Mouse (Mus musculus): ENCODE data around the gene Dhh. TPM values are rescaled to one million over a fixed set of nuclear protein-coding genes. Genes with fewer than 3 reads are reported as not detected.

Dhh gene
- polyA plus RNA-seq, 1 experiment, result 0.07 TPM

DNA sequence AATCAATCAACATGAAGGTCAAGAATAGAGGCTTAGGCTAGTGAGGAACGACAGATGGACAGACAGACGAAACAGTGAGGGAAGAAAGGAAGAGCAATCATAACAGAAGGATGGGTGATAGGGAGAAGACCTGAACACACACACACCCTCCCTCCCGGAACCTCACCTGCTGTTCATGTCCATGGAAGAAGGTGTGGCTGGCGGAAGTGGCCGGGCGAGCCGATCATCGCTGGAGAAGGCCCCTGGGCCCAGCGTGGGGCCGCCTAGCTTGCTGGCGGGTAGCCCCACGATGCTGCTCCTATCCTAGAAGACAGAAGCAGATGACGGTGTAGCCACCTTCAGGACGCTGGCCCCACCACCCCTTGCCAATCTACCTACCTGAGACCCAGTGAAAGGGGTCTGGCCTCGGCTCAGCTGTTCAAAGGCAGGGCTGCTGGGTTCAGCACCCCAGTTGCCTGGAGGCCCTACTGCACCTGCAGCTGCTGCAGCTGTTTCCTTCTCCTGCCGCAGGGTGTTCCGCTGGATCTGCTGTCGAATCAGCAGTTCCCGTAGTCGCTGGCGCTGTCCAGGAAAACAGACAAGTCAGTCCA, 47.0 kb downstream of the Dhh start:
- 0 out of 2 replicates have a peak overlapping the region, but pooled peaks have one; percentile 19 for H3K27ac ChIP-seq (ENCODE audit: insufficient read depth, low read length)
- 48% methylated on average over 21 of the region's 21 CpGs for WGBS
- peaks cover 43% of the 10 kb centered on the region for H3K4me1 ChIP-seq (ENCODE audit: control insufficient read depth, insufficient read depth, low read length)
- no peaks in the 10 kb centered on the region for H3K27me3 ChIP-seq (ENCODE audit: control insufficient read depth, insufficient read depth, low read length)
- no peak for DNase-seq
- no peak overlapping the region for H3K4me3 ChIP-seq (replicated peaks; ENCODE audit: insufficient read depth, low read depth, low read length)
- no peak for TF ChIP-seq CTCF (IDR thresholded peaks at IDR 0.05; ENCODE audit: borderline replicate concordance, insufficient read depth, low read depth, low read length)
- TF ChIP-seq POLR2A (IDR thresholded peaks at IDR 0.05; ENCODE audit: borderline replicate concordance, insufficient read depth, low read length), result no peak

DNA sequence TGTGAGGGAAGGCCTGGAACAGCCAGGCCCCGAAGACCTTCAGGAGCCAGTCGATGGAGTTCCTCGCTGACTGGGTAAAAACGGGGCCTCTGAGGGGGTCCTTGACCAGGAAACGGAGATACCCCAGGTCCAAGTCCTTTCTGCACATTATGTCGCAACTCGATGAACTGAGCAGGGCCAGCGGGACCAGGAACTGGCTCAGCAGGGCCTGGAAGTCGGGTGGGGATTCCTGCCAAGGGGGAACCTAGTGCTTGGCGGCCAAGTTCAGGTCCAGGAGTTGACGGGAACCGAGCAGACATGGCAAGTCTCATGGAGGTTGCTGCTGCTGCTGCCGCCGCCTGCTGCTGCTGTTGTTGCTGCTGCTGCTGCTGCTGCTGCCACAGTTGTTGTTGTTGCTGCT, 47.7 kb downstream of the Dhh start:
- Histone ChIP-seq H3K27ac (ENCODE audit: insufficient read depth, low read length) (no peak overlapping the region), H3K4me1 (ENCODE audit: control insufficient read depth, insufficient read depth, low read length) (peaks cover 43% of the 10 kb centered on the region), H3K4me3 (replicated peaks; ENCODE audit: insufficient read depth, low read depth, low read length) (no peak overlapping the region), H3K27me3 (ENCODE audit: control insufficient read depth, insufficient read depth, low read length) (no peaks in the 10 kb centered on the region)
- WGBS, result 24% methylated on average over 14 of the region's 14 CpGs
- DNase-seq, result peak; percentile 61 to 68
- no peak for TF ChIP-seq CTCF (IDR thresholded peaks at IDR 0.05; ENCODE audit: borderline replicate concordance, insufficient read depth, low read depth, low read length)
- TF ChIP-seq POLR2A (IDR thresholded peaks at IDR 0.05; ENCODE audit: borderline replicate concordance, insufficient read depth, low read length), result no peak

DNA sequence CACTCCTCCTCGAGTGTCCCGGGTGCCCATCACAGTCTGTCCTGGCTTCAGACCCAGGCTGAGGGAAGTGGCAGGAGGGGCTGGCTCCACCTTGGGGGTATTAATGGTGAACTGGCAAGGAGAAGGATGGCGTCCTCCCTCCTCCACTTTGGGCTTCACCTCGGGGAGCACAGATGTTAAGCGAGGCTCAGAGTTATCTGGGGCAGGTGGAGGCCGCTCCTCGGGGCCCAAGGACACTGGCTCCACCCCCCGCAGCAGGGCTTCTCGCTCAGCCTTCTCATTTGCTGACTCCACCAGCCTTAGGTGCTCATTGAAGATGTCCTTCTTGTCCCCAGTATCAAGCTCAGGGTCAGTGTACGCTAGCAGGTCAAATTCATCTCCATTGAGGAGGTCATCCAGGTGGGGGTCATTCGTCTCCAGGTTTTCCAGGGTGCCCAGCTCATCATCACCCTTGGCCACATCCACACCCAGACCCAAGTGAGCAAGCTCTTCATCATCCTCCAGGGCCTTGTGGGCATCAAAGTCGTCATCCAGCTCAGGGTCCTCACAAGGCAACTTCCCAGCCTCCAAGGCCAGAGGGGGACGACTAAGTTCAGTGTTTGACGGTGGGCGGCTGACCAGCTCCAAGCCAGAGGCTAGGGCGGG, 48.3 kb downstream of the Dhh start:
- no peak for DNase-seq
- Histone ChIP-seq H3K27me3 (ENCODE audit: control insufficient read depth, insufficient read depth, low read length) (no peaks in the 10 kb centered on the region), H3K27ac (ENCODE audit: insufficient read depth, low read length) (no peak overlapping the region), H3K4me3 (replicated peaks; ENCODE audit: insufficient read depth, low read depth, low read length) (no peak overlapping the region), H3K4me1 (ENCODE audit: control insufficient read depth, insufficient read depth, low read length) (peaks cover 43% of the 10 kb centered on the region)
- no peak for TF ChIP-seq CTCF (IDR thresholded peaks at IDR 0.05; ENCODE audit: borderline replicate concordance, insufficient read depth, low read depth, low read length)
- no peak for TF ChIP-seq POLR2A (IDR thresholded peaks at IDR 0.05; ENCODE audit: borderline replicate concordance, insufficient read depth, low read length)
- 71% methylated on average over 16 of the region's 16 CpGs for WGBS

DNA sequence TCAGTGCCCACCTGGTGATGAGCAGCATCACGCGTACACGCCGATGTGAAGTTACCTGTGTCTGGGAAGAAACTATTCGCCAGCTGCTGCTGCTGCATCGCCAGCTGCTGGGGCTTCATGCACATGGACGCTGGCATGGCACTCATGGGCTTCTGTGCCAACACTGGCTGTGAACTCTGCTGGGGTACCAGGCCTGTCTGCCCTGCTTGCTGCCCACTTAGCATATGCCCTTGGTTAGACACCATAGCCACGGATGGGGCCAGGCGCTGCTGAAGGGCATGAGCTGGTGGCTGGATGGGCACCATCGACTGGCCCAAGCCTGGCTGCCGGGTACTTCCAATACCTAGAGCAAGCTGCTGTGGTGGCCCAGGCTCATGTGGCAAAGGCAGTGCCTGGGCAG, 49.2 kb downstream of the Dhh start:
- Histone ChIP-seq H3K27me3 (ENCODE audit: control insufficient read depth, insufficient read depth, low read length) (no peaks in the 10 kb centered on the region), H3K4me3 (replicated peaks; ENCODE audit: insufficient read depth, low read depth, low read length) (no peak overlapping the region), H3K27ac (ENCODE audit: insufficient read depth, low read length) (no peak overlapping the region), H3K4me1 (ENCODE audit: control insufficient read depth, insufficient read depth, low read length) (peaks cover 36% of the 10 kb centered on the region)
- TF ChIP-seq POLR2A (IDR thresholded peaks at IDR 0.05; ENCODE audit: borderline replicate concordance, insufficient read depth, low read length) (no peak), CTCF (IDR thresholded peaks at IDR 0.05; ENCODE audit: borderline replicate concordance, insufficient read depth, low read depth, low read length) (no peak)
- no peak for DNase-seq
- 62% methylated on average over 11 of the region's 11 CpGs for WGBS

DNA sequence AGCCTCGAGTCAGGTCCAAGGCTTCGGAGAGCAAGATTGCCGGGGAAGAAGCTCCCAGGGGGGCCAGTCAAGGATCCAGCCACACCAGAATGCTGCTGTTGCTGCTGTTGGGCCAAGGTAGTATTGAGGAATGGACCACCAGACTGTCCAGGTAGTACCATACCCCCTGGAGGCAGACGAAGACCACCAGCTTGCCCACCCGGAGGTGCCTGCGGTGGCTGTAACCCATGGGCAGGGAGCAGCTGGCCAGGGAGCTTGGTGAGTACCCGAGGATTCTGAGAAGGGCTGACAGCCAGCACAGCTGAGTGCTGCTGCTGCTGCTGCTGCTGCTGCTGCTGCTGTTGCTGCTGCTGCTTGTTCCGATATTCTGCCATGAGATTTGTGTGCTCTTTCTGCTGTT, 52.2 kb downstream of the Dhh start:
- no peak overlapping the region for H3K4me3 ChIP-seq (replicated peaks; ENCODE audit: insufficient read depth, low read depth, low read length)
- WGBS, result 80% methylated on average over 7 of the region's 8 CpGs
- no peak overlapping the region for H3K27ac ChIP-seq (ENCODE audit: insufficient read depth, low read length)
- DNase-seq, result no peak
- no peaks in the 10 kb centered on the region for H3K27me3 ChIP-seq (ENCODE audit: control insufficient read depth, insufficient read depth, low read length)
- TF ChIP-seq CTCF (IDR thresholded peaks at IDR 0.05; ENCODE audit: borderline replicate concordance, insufficient read depth, low read depth, low read length) (no peak), POLR2A (IDR thresholded peaks at IDR 0.05; ENCODE audit: borderline replicate concordance, insufficient read depth, low read length) (no peak)
- H3K4me1 ChIP-seq (ENCODE audit: control insufficient read depth, insufficient read depth, low read length), result peaks cover 18% of the 10 kb centered on the region

DNA sequence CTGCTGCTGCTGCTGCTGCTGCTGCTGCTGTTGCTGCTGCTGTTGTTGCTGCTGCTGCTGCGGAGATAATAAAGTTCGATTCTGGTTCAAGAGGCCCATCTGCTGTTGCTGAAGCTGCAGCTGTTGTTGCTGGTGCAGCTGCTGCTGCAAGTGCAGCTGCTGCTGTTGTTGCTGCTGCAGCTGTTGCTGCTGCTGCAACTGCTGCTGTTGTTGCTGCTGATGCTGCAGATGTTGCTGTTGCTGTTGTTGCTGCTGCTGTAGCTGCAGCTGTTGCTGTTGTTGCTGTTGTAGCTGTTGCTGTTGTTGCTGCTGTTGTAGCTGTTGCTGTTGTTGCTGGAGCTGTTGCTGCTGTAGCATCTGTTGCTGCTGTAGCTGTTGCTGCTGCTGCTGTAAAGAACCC, 53.2 kb downstream of the Dhh start:
- Histone ChIP-seq H3K27me3 (ENCODE audit: control insufficient read depth, insufficient read depth, low read length) (no peaks in the 10 kb centered on the region), H3K4me1 (ENCODE audit: control insufficient read depth, insufficient read depth, low read length) (peaks cover 11% of the 10 kb centered on the region), H3K4me3 (replicated peaks; ENCODE audit: insufficient read depth, low read depth, low read length) (no peak overlapping the region), H3K27ac (ENCODE audit: insufficient read depth, low read length) (no peak overlapping the region)
- 87% methylated on average over 2 of the region's 2 CpGs for WGBS
- no peak for DNase-seq
- TF ChIP-seq CTCF (IDR thresholded peaks at IDR 0.05; ENCODE audit: borderline replicate concordance, insufficient read depth, low read depth, low read length) (no peak), POLR2A (IDR thresholded peaks at IDR 0.05; ENCODE audit: borderline replicate concordance, insufficient read depth, low read length) (no peak)

DNA sequence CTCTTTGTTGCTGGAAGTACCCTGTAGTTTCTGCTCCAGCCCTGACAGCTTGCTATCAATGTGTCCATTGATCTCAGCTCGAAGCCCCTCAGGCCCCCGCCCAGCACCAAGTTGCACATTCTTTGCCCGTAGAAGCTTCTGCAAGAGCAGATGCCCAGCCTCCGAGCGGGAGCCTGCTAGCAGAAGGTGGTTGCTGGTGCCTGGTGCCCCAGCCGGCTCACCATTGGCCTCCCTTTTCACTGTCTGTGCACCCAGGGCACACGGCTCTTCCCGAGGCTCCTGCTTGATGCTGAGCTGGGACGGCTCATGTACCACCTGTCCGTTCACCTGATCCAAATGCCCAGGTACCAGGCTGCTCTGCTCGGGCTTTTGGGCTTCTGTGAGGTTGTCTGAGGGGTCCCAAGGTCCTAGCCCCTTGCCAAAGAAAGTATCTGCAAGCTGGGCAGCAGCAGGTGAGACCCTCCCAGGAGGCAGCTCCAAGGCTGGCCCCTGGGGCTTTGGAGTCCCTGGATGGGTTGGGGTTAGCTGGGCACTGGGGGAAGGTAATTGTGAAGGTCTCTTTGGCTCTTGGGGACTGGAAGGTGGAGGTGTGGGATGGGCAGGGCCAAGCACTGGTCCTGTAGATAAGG, 54.6 kb downstream of the Dhh start:
- Histone ChIP-seq H3K27ac (ENCODE audit: insufficient read depth, low read length) (no peak overlapping the region), H3K4me3 (replicated peaks; ENCODE audit: insufficient read depth, low read depth, low read length) (no peak overlapping the region), H3K4me1 (ENCODE audit: control insufficient read depth, insufficient read depth, low read length) (no peaks in the 10 kb centered on the region; the same call in 1 of the 2 replicates), H3K27me3 (ENCODE audit: control insufficient read depth, insufficient read depth, low read length) (no peaks in the 10 kb centered on the region)
- 81% methylated on average over 11 of the region's 11 CpGs for WGBS
- DNase-seq, result peak in 1 of 2 experiments; percentile 11
- TF ChIP-seq CTCF (IDR thresholded peaks at IDR 0.05; ENCODE audit: borderline replicate concordance, insufficient read depth, low read depth, low read length) (no peak), POLR2A (IDR thresholded peaks at IDR 0.05; ENCODE audit: borderline replicate concordance, insufficient read depth, low read length) (no peak)

Other genes starting within 250 kb of the Dhh start
- gene Ddx23, start 235.6 kb downstream of the Dhh start, polyA plus RNA-seq (2012; rRNA removed), result 69.4 and 71.7 TPM in 2 replicates
- gene Rnd1, start 221.1 kb downstream of the Dhh start, polyA plus RNA-seq (2012; rRNA removed), result 42.4 and 47.4 TPM in 2 replicates
- gene Ccdc65, start 190.3 kb downstream of the Dhh start, polyA plus RNA-seq (2012; rRNA removed), result 4.8 TPM in 2 replicates
- gene Fkbp11, start 170.3 kb downstream of the Dhh start, polyA plus RNA-seq (2012; rRNA removed), result 4.1 and 4.7 TPM in 2 replicates
- 202 and 210 TPM in 2 replicates for gene Arf3, start 135.3 kb downstream of the Dhh start, polyA plus RNA-seq (2012; rRNA removed)
- gene Wnt10b, start 120.4 kb downstream of the Dhh start, polyA plus RNA-seq (2012; rRNA removed), result 0.15 and 0.22 TPM in 2 replicates
- not detected in 2 replicates for gene Wnt1, start 108.7 kb downstream of the Dhh start, polyA plus RNA-seq (2012; rRNA removed)
- 1.0 and 1.3 TPM in 2 replicates for gene Ddn, start 89.0 kb downstream of the Dhh start, polyA plus RNA-seq (2012; rRNA removed)
- 90.3 and 93.6 TPM in 2 replicates for gene Prkag1, start 67.0 kb downstream of the Dhh start, polyA plus RNA-seq (2012; rRNA removed)
- 49.9 and 52.6 TPM in 2 replicates for gene Kmt2d, start 27.3 kb downstream of the Dhh start, polyA plus RNA-seq (2012; rRNA removed)
- 18.7 and 19.8 TPM in 2 replicates for gene Rhebl1, start 4.0 kb downstream of the Dhh start, polyA plus RNA-seq (2012; rRNA removed)
- 37.5 and 39.7 TPM in 2 replicates for gene Lmbr1l, start 19.7 kb upstream of the Dhh start, polyA plus RNA-seq (2012; rRNA removed)
- 1,352 and 1,359 TPM in 2 replicates for gene Tuba1b, start 36.0 kb upstream of the Dhh start, polyA plus RNA-seq (2012; rRNA removed)
- 0.75 and 2.6 TPM in 2 replicates for gene Gm49450, start 55.0 kb upstream of the Dhh start, polyA plus RNA-seq (2012; rRNA removed)
- 1,294 and 1,344 TPM in 2 replicates for gene Tuba1a, start 55.2 kb upstream of the Dhh start, polyA plus RNA-seq (2012; rRNA removed)
- 6.4 and 9.0 TPM in 2 replicates for gene Tuba1c, start 131.4 kb upstream of the Dhh start, polyA plus RNA-seq (2012; rRNA removed)
- 25.7 and 37.7 TPM in 2 replicates for gene Prph, start 156.6 kb upstream of the Dhh start, polyA plus RNA-seq (2012; rRNA removed)
- gene Troap, start 176.0 kb upstream of the Dhh start, polyA plus RNA-seq (2012; rRNA removed), result 0.07 and 0.22 TPM in 2 replicates
- gene C1ql4, start 189.3 kb upstream of the Dhh start, polyA plus RNA-seq (2012; rRNA removed), result 1.3 and 1.6 TPM in 2 replicates
- gene Dnajc22, start 194.6 kb upstream of the Dhh start, polyA plus RNA-seq (2012; rRNA removed), result 0.13 TPM in 1 of 2 replicates, not detected in the other
- 26.7 and 26.9 TPM in 2 replicates for gene Spats2, start 227.4 kb upstream of the Dhh start, polyA plus RNA-seq (2012; rRNA removed)